ENCODE assay signal across 8 mouse cellular contexts in genomic region chr11:115419531-115420237, GRCm38 (mm10). TPM values are rescaled to one million over a fixed set of nuclear protein-coding genes. Genes with fewer than 3 reads are reported as not detected.
DNase-seq lines count a peak whose midpoint lies in the region; ATAC-seq lines count a peak whose summit lies in the region.

TSS of gene Atp5h (minus strand) at chr11:115419962.
TSS of gene Kctd2 (plus strand) at chr11:115420128.

- intact Hi-C loops in gastrocnemius, postnatal 14 days (cut with DNase I; ENCODE audit: low total_unique reads): loop anchor here (2.0 kb wide), 1 partner anchor 53 kb away; no protein-coding TSS in a partner anchor
- intact Hi-C loops in left cerebral cortex, postnatal 10 days (cut with DNase I): loop anchor here (2.0 kb wide), 1 partner anchor 55 kb away; the partner anchor contains the start of gene Armc7

- ATAC-seq in inflammation-experienced regulatory T-cells, adult 6 months: peak; percentile 95
- peak; percentile 98 for ATAC-seq in megakaryocyte-erythroid progenitor cell, adult 5-6 weeks (replicated peaks; ENCODE audit: low FRiP score, low TSS enrichment, poor library complexity, severe bottlenecking)

- DNase-seq in adipocyte (ENCODE audit: low spot score): peak; percentile 97
- DNase-seq in embryo, embryonic 10 days (ENCODE audit: low spot score): peak; percentile 98
- peak; percentile 96 for DNase-seq in gastrocnemius, postnatal 14 days
- peak; percentile 95 to 97 for DNase-seq in left cerebral cortex, postnatal 10 days (ENCODE audit: extremely low spot score in 1 of 2, low spot score in 2 of 2)
- DNase-seq in right cerebral cortex, postnatal 25 days: peak; percentile 96
- DNase-seq in urinary bladder, postnatal 4 days (ENCODE audit: low spot score in 2 of 2): peak; percentile 95

RNA-seq across cellular contexts. Expression of gene Atp5h, which starts in this region (rescaled TPM):
- total RNA-seq in gastrocnemius, postnatal 14 days (2021): 1,000 to 10,000 TPM; 1,042 to 1,140 TPM
- polyA plus RNA-seq in inflammation-experienced regulatory T-cells, adult 6 months (2017; shearing (Covaris generic)): 100 to 1,000 TPM; 696 to 777 (median 721) TPM
- total RNA-seq in left cerebral cortex, postnatal 10 days (2021): 100 to 1,000 TPM; 399 to 414 TPM
- 864 and 908 TPM in 2 replicates for total RNA-seq in megakaryocyte-erythroid progenitor cell, adult 5-6 weeks (2014; fragmentation: Nextera tagmentation)
- total RNA-seq in megakaryocyte-erythroid progenitor cell, adult 5-6 weeks (2017): 793 and 990 TPM in 2 replicates

RNA-seq across cellular contexts. Expression of gene Kctd2, which starts in this region (rescaled TPM):
- total RNA-seq in gastrocnemius, postnatal 14 days (2021): 10 to 100 TPM; 12.8 to 15.5 TPM
- 10 to 100 TPM in 2 of 3 experiments, 1 to 10 TPM in 1; 5.6 to 15.7 (median 14.9) TPM for polyA plus RNA-seq in inflammation-experienced regulatory T-cells, adult 6 months (2017; shearing (Covaris generic))
- 10 to 100 TPM; 54.3 to 55.7 TPM for total RNA-seq in left cerebral cortex, postnatal 10 days (2021)
- 17.4 and 18.4 TPM in 2 replicates for total RNA-seq in megakaryocyte-erythroid progenitor cell, adult 5-6 weeks (2014; fragmentation: Nextera tagmentation)
- total RNA-seq in megakaryocyte-erythroid progenitor cell, adult 5-6 weeks (2017): 10.9 and 13.0 TPM in 2 replicates

Comparison
In these comparisons a context has a peak if more than half of its experiments do, and no peak if none do; other contexts are left out.
1. Peak in every context shown above with its lines: DNase-seq and ATAC-seq.